Mouse (Mus musculus) small intestine, adult 2 months (tissue): Measurements from ENCODE around the gene Phip. TPM values are rescaled to one million over a fixed set of nuclear protein-coding genes. Genes with fewer than 3 reads are reported as not detected.

Source experiments
- H3K27ac ChIP-seq: fragments of 200-500 bp; 2 replicates; pipeline ENCODE4 v1.5.1; 2012; ENCODE audit warnings: low read depth, low read length, control low read depth, inconsistent platforms; ENCODE audit not compliant: insufficient read depth
- H3K27me3 ChIP-seq: fragments of 200-500 bp; 2 replicates; pipeline ENCODE4 v1.6.1; 2012; ENCODE audit warnings: mild to moderate bottlenecking, moderate library complexity, low read length, inconsistent platforms; ENCODE audit not compliant: control insufficient read depth, insufficient read depth
- H3K36me3 ChIP-seq: fragments of 200-500 bp; 2 replicates; pipeline ENCODE4 v1.6.1; 2012; ENCODE audit warnings: mild to moderate bottlenecking, low read length, control low read depth, inconsistent platforms; ENCODE audit not compliant: control insufficient read depth, insufficient read depth
- H3K4me1 ChIP-seq: fragments of 200-500 bp; 2 replicates; pipeline ENCODE4 v1.6.1; 2012; ENCODE audit warnings: low read length, inconsistent platforms, mixed read lengths; ENCODE audit not compliant: control insufficient read depth, insufficient read depth, insufficient read length
- H3K4me3 ChIP-seq: fragments of 200-500 bp; 2 replicates; pipeline ENCODE4 v1.5.1; 2012; ENCODE audit warnings: low read depth, mild to moderate bottlenecking, control low read depth, inconsistent platforms, low read length, moderate library complexity
- CTCF ChIP-seq: fragments of 200-500 bp; IDR thresholded peaks from 2 replicates; pipeline ENCODE4 v1.5.1; 2012; ENCODE audit warnings: low read depth, mild to moderate bottlenecking, control low read depth, inconsistent platforms, low read length, moderate library complexity, mixed read lengths; ENCODE audit not compliant: insufficient replicate concordance, insufficient read length; ENCODE audit errors: extremely low read depth
- POLR2A ChIP-seq: fragments of 200-500 bp; IDR thresholded peaks from 2 replicates; pipeline ENCODE4 v1.6.1; 2012; ENCODE audit warnings: low read depth, mild to moderate bottlenecking, control low read depth, inconsistent platforms, low read length, moderate library complexity
- WGBS: fragments of 180-500 bp; shearing (Covaris S2); methylation state at CpG from one replicate; pipeline ENCODE4 v1.1.7; 2018; 5-methylcytosine and 5-hydroxymethylcytosine counted together
- polyA plus RNA-seq: library from polyadenylated mRNA; depleted of rRNA; stranded (reverse); fragments of >200 nt; gene quantifications from 2 replicates; pipeline ENCODE4 v1.2.3, GENCODE M21; 2012

The Phip gene
- polyA plus RNA-seq, 1 experiment: 1.3 TPM

DNA sequence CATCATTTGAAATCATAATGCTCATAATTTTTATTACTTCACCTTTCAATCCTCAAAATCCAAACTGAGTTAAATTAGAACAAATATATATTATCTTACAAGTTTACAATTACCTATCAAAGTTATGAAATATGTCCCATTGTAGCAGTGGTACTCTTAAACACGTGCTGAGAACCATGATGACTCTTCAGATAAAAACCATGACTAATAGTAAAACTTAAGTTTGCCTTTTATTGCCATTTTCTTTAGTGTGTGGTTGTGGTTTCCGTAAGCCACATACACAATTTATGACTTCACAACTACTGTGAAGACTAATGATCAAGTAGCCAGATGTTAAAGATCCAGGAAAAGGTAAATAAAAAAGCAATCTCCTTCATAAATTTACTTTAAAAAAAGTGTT lies 14.0 kb downstream of the Phip start:
- Histone ChIP-seq H3K4me1 (no peaks in the 10 kb centered on the region), H3K36me3 (peaks cover 15% of the 10 kb centered on the region), H3K27me3 (no peaks in the 10 kb centered on the region), H3K27ac (no peak overlapping the region), H3K4me3 (no peak overlapping the region)
- TF ChIP-seq POLR2A: no peak
- TF ChIP-seq CTCF: no peak
- WGBS: 63% methylated on average over 2 of the region's 2 CpGs

DNA sequence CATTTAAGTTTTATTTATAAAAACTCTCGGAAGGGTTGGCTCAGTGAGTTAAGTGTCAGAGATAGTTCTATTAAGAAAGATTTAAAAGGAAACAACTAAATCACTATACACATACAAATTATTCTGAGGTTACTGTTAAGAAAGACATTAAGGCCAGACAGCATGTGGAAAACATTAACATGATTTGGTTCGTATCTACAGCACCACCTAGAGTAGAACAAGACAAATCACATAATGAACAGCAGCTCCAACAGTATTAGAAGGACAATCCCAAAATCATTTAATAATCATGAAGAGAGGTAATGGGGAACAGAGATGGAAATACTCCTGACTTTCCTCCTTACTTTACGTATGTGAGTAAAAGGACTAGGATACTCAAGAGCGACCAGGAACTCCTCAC lies 20.0 kb downstream of the Phip start:
- no peak overlapping the region for H3K4me3 ChIP-seq
- TF ChIP-seq CTCF (no peak), POLR2A (no peak)
- no peaks in the 10 kb centered on the region for H3K27me3 ChIP-seq
- H3K4me1 ChIP-seq: no peaks in the 10 kb centered on the region
- H3K36me3 ChIP-seq: peaks cover 20% of the 10 kb centered on the region
- no peak overlapping the region for H3K27ac ChIP-seq
- 72% methylated on average over 4 of the region's 4 CpGs for WGBS

DNA sequence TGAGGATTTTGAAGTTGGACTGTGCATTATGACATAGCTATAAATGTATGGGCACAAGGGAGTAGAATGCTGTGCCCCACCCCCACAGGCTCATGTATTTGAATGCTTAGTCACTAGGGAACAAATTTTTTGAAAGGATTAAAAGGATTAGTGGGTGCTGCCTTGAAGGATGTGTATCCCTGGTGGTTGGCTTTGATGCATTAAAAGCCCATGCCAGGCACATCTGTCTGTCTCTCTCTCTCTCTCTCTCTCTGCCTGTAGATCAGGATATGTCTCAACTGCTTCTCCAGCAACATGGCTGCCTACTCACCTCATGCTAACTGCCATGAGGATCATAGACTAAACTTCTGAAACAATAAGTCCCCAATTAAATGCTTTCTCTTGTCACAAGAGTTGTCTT lies 23.0 kb downstream of the Phip start:
- Histone ChIP-seq H3K4me1 (no peaks in the 10 kb centered on the region), H3K27me3 (no peaks in the 10 kb centered on the region), H3K4me3 (no peak overlapping the region), H3K27ac (no peak overlapping the region), H3K36me3 (peaks cover 18% of the 10 kb centered on the region)
- TF ChIP-seq POLR2A (no peak), CTCF (no peak)

- no peak overlapping the region for H3K4me3 ChIP-seq
- H3K4me1 ChIP-seq: no peaks in the 10 kb centered on the region
- no peak for TF ChIP-seq CTCF
- no peaks in the 10 kb centered on the region for H3K27me3 ChIP-seq
- WGBS: 87% methylated on average over 2 of the region's 2 CpGs
- peaks cover 15% of the 10 kb centered on the region for H3K36me3 ChIP-seq
- no peak overlapping the region for H3K27ac ChIP-seq
These were observed 23.8 kb downstream of the Phip start for GRCm38 (mm10) chr9:82951435-82952004.

DNA sequence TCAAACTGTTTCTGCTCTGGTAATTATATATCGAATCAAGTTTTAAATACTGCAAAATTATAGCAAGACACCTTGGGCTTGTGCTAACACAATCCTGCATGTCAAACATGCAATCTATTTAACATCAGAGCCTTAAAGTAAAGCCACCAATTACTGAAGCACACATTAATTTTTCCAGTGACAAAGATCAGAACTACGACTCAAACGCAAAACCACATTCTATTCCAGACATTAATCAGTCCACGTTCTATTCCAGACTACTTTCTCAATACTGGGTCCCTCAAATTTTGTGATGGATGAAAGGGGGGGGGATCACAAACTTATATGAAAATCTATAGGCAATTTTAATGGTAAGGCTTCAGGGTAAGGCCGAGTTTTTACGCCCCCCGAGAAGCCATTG lies 68.1 kb downstream of the Phip start:
- Histone ChIP-seq H3K27me3 (no peaks in the 10 kb centered on the region), H3K4me3 (no peak overlapping the region), H3K36me3 (peaks cover 35% of the 10 kb centered on the region), H3K27ac (no peak overlapping the region), H3K4me1 (no peaks in the 10 kb centered on the region)
- no peak for TF ChIP-seq CTCF
- TF ChIP-seq POLR2A: no peak
- WGBS: 94% methylated on average over 7 of the region's 7 CpGs

DNA sequence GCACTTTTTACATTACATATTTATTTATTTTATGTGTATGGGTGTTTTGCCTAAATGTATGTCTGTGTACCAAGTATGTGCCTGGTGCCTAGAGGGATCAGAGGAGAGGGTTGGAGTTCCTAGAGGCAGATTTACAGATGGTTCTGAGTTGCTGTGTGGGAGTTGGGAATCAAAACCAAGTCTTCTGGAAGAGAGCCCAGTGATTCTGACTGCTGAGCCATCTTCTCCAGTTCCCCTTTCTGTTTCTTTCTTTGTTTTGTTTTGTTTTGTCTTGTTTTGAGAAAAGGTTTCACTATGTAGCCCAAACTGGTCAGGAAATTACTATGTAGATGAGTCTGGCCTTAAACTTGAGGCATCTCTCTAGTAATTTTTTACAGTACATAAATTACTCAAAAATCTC lies 86.7 kb downstream of the Phip start:
- Histone ChIP-seq H3K4me1 (no peaks in the 10 kb centered on the region), H3K36me3 (peaks cover 36% of the 10 kb centered on the region), H3K4me3 (no peak overlapping the region), H3K27me3 (no peaks in the 10 kb centered on the region), H3K27ac (no peak overlapping the region)
- no peak for TF ChIP-seq CTCF
- no peak for TF ChIP-seq POLR2A

- peaks cover 44% of the 10 kb centered on the region for H3K36me3 ChIP-seq
These were observed 91.1 kb downstream of the Phip start for GRCm38 (mm10) chr9:82884177-82884576.

DNA sequence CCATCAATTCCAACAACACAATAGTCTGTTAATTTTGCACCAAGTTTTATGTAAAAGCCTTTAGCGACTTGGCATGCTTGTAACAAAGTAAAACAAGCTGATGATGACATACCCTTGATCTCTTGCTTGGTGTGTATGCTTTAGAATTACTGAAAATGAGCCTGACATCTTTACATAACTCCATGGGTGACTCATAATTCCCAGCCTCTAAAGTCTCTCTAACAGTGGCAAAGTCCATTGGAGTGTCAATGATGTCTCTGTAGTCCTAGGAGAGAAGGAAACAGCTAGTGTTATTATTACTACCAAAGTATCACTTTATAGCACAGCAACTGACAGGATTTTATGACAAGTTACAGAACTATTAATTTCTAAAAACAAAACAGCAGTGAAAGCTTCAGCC lies 98.2 kb downstream of the Phip start:
- WGBS: 72% methylated on average over 1 of the region's 1 CpGs
- Histone ChIP-seq H3K27ac (no peak overlapping the region), H3K4me3 (no peak overlapping the region), H3K4me1 (no peaks in the 10 kb centered on the region), H3K36me3 (peaks cover 44% of the 10 kb centered on the region), H3K27me3 (no peaks in the 10 kb centered on the region)
- TF ChIP-seq POLR2A: no peak

More at GRCm38 (mm10) chr9:82884177-82884576, 91.1 kb downstream of the Phip start:
- no peak for TF ChIP-seq CTCF
- TF ChIP-seq POLR2A: no peak
- Histone ChIP-seq H3K27me3 (no peaks in the 10 kb centered on the region), H3K27ac (no peak overlapping the region), H3K4me1 (no peaks in the 10 kb centered on the region), H3K4me3 (no peak overlapping the region)
